Comparison of ENCODE assay signal across 10 mouse cellular contexts in the genomic region with DNA sequence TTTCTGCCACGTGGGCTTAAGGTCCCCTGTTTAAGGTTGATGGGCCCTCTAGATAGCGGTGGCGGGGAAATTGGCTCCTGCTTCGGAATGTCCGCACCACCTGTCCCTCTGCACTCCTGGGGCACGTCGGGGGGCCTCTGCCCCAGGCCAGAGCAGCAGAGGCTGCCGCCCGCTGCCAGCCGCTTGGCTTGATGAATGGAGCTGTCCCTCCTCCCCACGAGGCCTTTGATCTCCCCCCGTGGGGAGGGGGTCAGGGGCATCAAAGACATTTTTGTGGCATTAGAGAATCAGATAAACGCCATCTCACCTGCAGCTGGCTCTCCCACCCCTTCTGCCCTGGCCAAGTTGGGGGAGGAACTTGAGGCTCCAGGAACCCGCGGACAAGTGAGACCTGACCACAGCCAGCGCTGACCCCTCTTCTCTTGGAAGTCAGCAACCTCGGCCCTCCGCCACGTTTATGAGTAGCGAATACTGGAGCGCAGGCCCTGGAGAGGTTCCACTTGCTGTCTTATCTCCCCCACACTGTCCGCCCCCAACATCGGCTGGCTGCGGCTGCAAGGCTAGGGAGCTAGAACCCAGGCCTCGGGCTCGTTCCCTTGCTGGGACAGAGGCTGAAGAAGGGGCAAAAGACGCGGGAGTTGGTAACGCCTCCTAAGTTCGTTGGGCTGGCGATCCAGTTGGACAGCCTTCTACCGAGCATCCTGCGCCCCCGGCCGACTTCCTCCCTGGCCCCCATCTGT. TPM values are rescaled to one million over a fixed set of nuclear protein-coding genes. Genes with fewer than 3 reads are reported as not detected.
DNase-seq lines count a peak whose midpoint lies in the region; ATAC-seq and TF ChIP-seq lines count a peak whose summit lies in the region.
"Had no signal": no experiment of that assay in that cellular context is flagged by ENCODE, and none has a peak within 500 bp of the region (broad histone marks: within the 10 kb centered on the region; RNA-seq: fewer than 3 reads in every experiment).

No protein-coding gene starts in this region.

- H3K27me3 ChIP-seq in heart, embryonic 15.5 days = peaks cover 87% of the 10 kb centered on the region
- peaks cover 50% of the 10 kb centered on the region for H3K27me3 ChIP-seq in hindbrain, postnatal 0 days (ENCODE audit: insufficient read depth, low read length)
- H3K27me3 ChIP-seq in midbrain, postnatal 0 days (ENCODE audit: insufficient read depth, low read length) = peaks cover 50% of the 10 kb centered on the region

- H3K9ac ChIP-seq in heart, embryonic 15.5 days = 0 out of 2 replicates have a peak overlapping the region, but pooled peaks have one; percentile 17
- H3K9ac ChIP-seq in hindbrain, postnatal 0 days (replicated peaks; ENCODE audit: low read length) = no peak overlapping the region
- H3K9ac ChIP-seq in midbrain, postnatal 0 days (replicated peaks; ENCODE audit: low read length, poor library complexity, severe bottlenecking) = 0 out of 2 replicates have a peak overlapping the region, but pooled peaks have one; percentile 19

- WGBS in heart, embryonic 15.5 days = 2% methylated on average over 35 of the region's 35 CpGs
- WGBS in hindbrain, postnatal 0 days = 2% methylated on average over 35 of the region's 35 CpGs
- WGBS in midbrain, postnatal 0 days = 2% methylated on average over 35 of the region's 35 CpGs

- peak overlapping the region; percentile 55 for H3K4me3 ChIP-seq in heart, embryonic 15.5 days
- peak overlapping the region; percentile 40 for H3K4me3 ChIP-seq in hindbrain, postnatal 0 days (ENCODE audit: low read length)
- H3K4me3 ChIP-seq in midbrain, postnatal 0 days (ENCODE audit: low read depth, low read length) = peak overlapping the region; percentile 42

- DNase-seq in heart, postnatal 36 days = no peak
- DNase-seq in embryo, embryonic 11 days = peak; percentile 51
- no peak for DNase-seq in hindbrain, postnatal 0 days (ENCODE audit: low spot score)
- no peak for DNase-seq in midbrain, postnatal 0 days (ENCODE audit: low spot score)
- no peak for DNase-seq in ovary, adult 18-20 months (ENCODE audit: low spot score)
- DNase-seq in cerebellum, adult 9-11 months = no peak
- DNase-seq: cerebellum, adult 18-20 months had no signal

- no peaks in the 10 kb centered on the region for H3K36me3 ChIP-seq in heart, embryonic 15.5 days
- no peaks in the 10 kb centered on the region for H3K36me3 ChIP-seq in hindbrain, postnatal 0 days (ENCODE audit: insufficient read depth, low read length)
- H3K36me3 ChIP-seq in midbrain, postnatal 0 days (ENCODE audit: insufficient read depth, low read length) = no peaks in the 10 kb centered on the region

- H3K27ac ChIP-seq in heart, embryonic 15.5 days = no peak overlapping the region
- no peak overlapping the region for H3K27ac ChIP-seq in hindbrain, postnatal 0 days
- H3K27ac ChIP-seq in midbrain, postnatal 0 days (ENCODE audit: low read depth, low read length) = no peak overlapping the region

- peaks cover 34% of the 10 kb centered on the region for H3K4me1 ChIP-seq in heart, embryonic 15.5 days (replicated peaks)
- 0 out of 2 replicates have a peak, but pooled peaks cover 4% of the 10 kb centered on the region for H3K4me1 ChIP-seq in hindbrain, postnatal 0 days (ENCODE audit: insufficient read depth, low read length)
- H3K4me1 ChIP-seq in midbrain, postnatal 0 days (ENCODE audit: insufficient read depth, low read length) = 0 out of 2 replicates have a peak, but pooled peaks cover 3% of the 10 kb centered on the region

- H3K4me2 ChIP-seq in heart, embryonic 15.5 days = peak overlapping the region; percentile 95
- peak overlapping the region; percentile 75 for H3K4me2 ChIP-seq in hindbrain, postnatal 0 days (ENCODE audit: low read depth, low read length)
- H3K4me2 ChIP-seq in midbrain, postnatal 0 days (ENCODE audit: low read depth, low read length, poor library complexity, severe bottlenecking) = peak overlapping the region; percentile 93

- TF ChIP-seq CTCF in hindbrain, postnatal 0 days (IDR thresholded peaks at IDR 0.05; ENCODE audit: low read depth) = no peak
- TF ChIP-seq CTCF in midbrain, postnatal 0 days (IDR thresholded peaks at IDR 0.05) = no peak

- no peaks in the 10 kb centered on the region for H3K9me3 ChIP-seq in heart, embryonic 15.5 days (replicated peaks)
- H3K9me3 ChIP-seq in hindbrain, postnatal 0 days (ENCODE audit: low read length) = no peaks in the 10 kb centered on the region
- no peaks in the 10 kb centered on the region for H3K9me3 ChIP-seq in midbrain, postnatal 0 days (ENCODE audit: low read length)

- intact Hi-C loops in heart, postnatal 36 days (cut with DNase I) = no loop called here

- ATAC-seq in heart, embryonic 15.5 days (replicated peaks; ENCODE audit: insufficient number of reproducible peaks, insufficient read depth, low FRiP score, low read depth) = no peak
- ATAC-seq in hindbrain, postnatal 0 days = no peak
- no peak for ATAC-seq in midbrain, postnatal 0 days (ENCODE audit: low FRiP score)
- no peak for ATAC-seq in frontal cortex, adult (ENCODE audit: low TSS enrichment)

RNA-seq across cellular contexts. Expression of a gene that starts 0.8 kb away (rescaled TPM):
- 0.13 and 0.57 TPM in 2 replicates for polyA plus RNA-seq in heart, embryonic 15.5 days (2015; fragmentation: Nextera tagmentation; extraction: Ambion mirVana)
- under 1 TPM; 0.14 to 0.33 TPM for total RNA-seq in heart, postnatal 36 days (2021)
- 5.9 and 11.2 TPM in 2 replicates for total RNA-seq in hindbrain, postnatal 0 days (2014; rRNA removed)
- polyA plus RNA-seq in hindbrain, postnatal 0 days (2015; fragmentation: Nextera tagmentation; extraction: Ambion mirVana) = 6.7 and 7.4 TPM in 2 replicates
- 6.2 and 8.4 TPM in 2 replicates for total RNA-seq in midbrain, postnatal 0 days (2014; rRNA removed)
- 6.3 and 6.6 TPM in 2 replicates for polyA plus RNA-seq in midbrain, postnatal 0 days (2015; fragmentation: Nextera tagmentation; extraction: Ambion mirVana)

RNA-seq across cellular contexts. Expression of a gene that starts 20.4 kb away (rescaled TPM):
- polyA plus RNA-seq in heart, embryonic 15.5 days (2015; fragmentation: Nextera tagmentation; extraction: Ambion mirVana) = 0.16 TPM in 1 of 2 replicates, not detected in the other
- not detected for total RNA-seq in heart, postnatal 36 days (2021)
- 1.8 and 2.7 TPM in 2 replicates for total RNA-seq in hindbrain, postnatal 0 days (2014; rRNA removed)
- 0.48 and 0.68 TPM in 2 replicates for polyA plus RNA-seq in hindbrain, postnatal 0 days (2015; fragmentation: Nextera tagmentation; extraction: Ambion mirVana)
- 0.09 and 0.82 TPM in 2 replicates for total RNA-seq in midbrain, postnatal 0 days (2014; rRNA removed)
- polyA plus RNA-seq in midbrain, postnatal 0 days (2015; fragmentation: Nextera tagmentation; extraction: Ambion mirVana) = 0.10 and 0.38 TPM in 2 replicates

RNA-seq across cellular contexts. Expression of a gene that starts 21.9 kb away (rescaled TPM):
- 3.8 and 4.6 TPM in 2 replicates for polyA plus RNA-seq in heart, embryonic 15.5 days (2015; fragmentation: Nextera tagmentation; extraction: Ambion mirVana)
- 1 to 10 TPM; 1.1 to 1.4 TPM for total RNA-seq in heart, postnatal 36 days (2021)
- not detected in 2 replicates for total RNA-seq in hindbrain, postnatal 0 days (2014; rRNA removed)
- not detected in 2 replicates for polyA plus RNA-seq in hindbrain, postnatal 0 days (2015; fragmentation: Nextera tagmentation; extraction: Ambion mirVana)
- total RNA-seq in midbrain, postnatal 0 days (2014; rRNA removed) = 0.11 TPM in 1 of 2 replicates, not detected in the other
- 0.09 TPM in 1 of 2 replicates, not detected in the other for polyA plus RNA-seq in midbrain, postnatal 0 days (2015; fragmentation: Nextera tagmentation; extraction: Ambion mirVana)

RNA-seq across cellular contexts. Expression of a gene that starts 57.5 kb away (rescaled TPM):
- 10.7 and 12.1 TPM in 2 replicates for polyA plus RNA-seq in heart, embryonic 15.5 days (2015; fragmentation: Nextera tagmentation; extraction: Ambion mirVana)
- total RNA-seq in heart, postnatal 36 days (2021) = 10 to 100 TPM; 13.5 to 18.4 TPM
- 0.79 and 2.8 TPM in 2 replicates for total RNA-seq in hindbrain, postnatal 0 days (2014; rRNA removed)
- polyA plus RNA-seq in hindbrain, postnatal 0 days (2015; fragmentation: Nextera tagmentation; extraction: Ambion mirVana) = 3.0 and 3.2 TPM in 2 replicates
- total RNA-seq in midbrain, postnatal 0 days (2014; rRNA removed) = 4.4 TPM in 2 replicates
- 2.3 and 2.6 TPM in 2 replicates for polyA plus RNA-seq in midbrain, postnatal 0 days (2015; fragmentation: Nextera tagmentation; extraction: Ambion mirVana)
- total RNA-seq: CH12.LX had no signal
